ENCODE assay signal across 27 mouse cellular contexts in genomic region chr12:98863436-98863835, GRCm38 (mm10). TPM values are rescaled to one million over a fixed set of nuclear protein-coding genes. Genes with fewer than 3 reads are reported as not detected.
"Had no signal": no experiment of that assay in that cellular context is flagged by ENCODE, and none has a peak within 500 bp of the region (broad histone marks: within the 10 kb centered on the region; RNA-seq: fewer than 3 reads in every experiment).

No protein-coding gene starts in this region.

- H3K9ac ChIP-seq: embryonic facial prominence, embryonic 12.5 days; embryonic facial prominence, embryonic 13.5 days; embryonic facial prominence, embryonic 15.5 days; forebrain, embryonic 12.5 days; forebrain, embryonic 13.5 days; forebrain, embryonic 15.5 days; forebrain, postnatal 0 days had no signal

- H3K9me3 ChIP-seq: embryonic facial prominence, embryonic 10.5 days; embryonic facial prominence, embryonic 12.5 days; embryonic facial prominence, embryonic 13.5 days; embryonic facial prominence, embryonic 15.5 days; forebrain, embryonic 12.5 days; forebrain, embryonic 13.5 days; forebrain, embryonic 15.5 days; heart, embryonic 10.5 days had no signal

- H3K36me3 ChIP-seq: embryonic facial prominence, embryonic 12.5 days; embryonic facial prominence, embryonic 13.5 days; embryonic facial prominence, embryonic 15.5 days had no signal

- ATAC-seq: forebrain, embryonic 13.5 days; forebrain, embryonic 15.5 days; forebrain, embryonic 16.5 days; forebrain, postnatal 0 days had no signal

- DNase-seq: cerebellum, adult 8-10 months; cerebellum, adult 9-10 months; cerebellum, adult 9-11 months; cerebellum, postnatal 10 days; cerebellum, postnatal 14 days; cerebellum, postnatal 25 days; cerebellum, postnatal 36 days; embryo, embryonic 11 days; forebrain, postnatal 0 days; gastrocnemius, adult 2 months; gastrocnemius, postnatal 10 days; gastrocnemius, postnatal 14 days; gastrocnemius, postnatal 25 days; gastrocnemius, postnatal 36 days; heart, adult 18-20 months; heart, adult 2 months had no signal

- H3K4me2 ChIP-seq: embryonic facial prominence, embryonic 12.5 days; embryonic facial prominence, embryonic 13.5 days; embryonic facial prominence, embryonic 15.5 days; forebrain, embryonic 12.5 days; forebrain, embryonic 13.5 days; forebrain, embryonic 15.5 days had no signal

- H3K4me3 ChIP-seq: embryonic facial prominence, embryonic 10.5 days; embryonic facial prominence, embryonic 12.5 days; embryonic facial prominence, embryonic 13.5 days; embryonic facial prominence, embryonic 15.5 days; erythroblast, embryonic 14.5 days; forebrain, embryonic 10.5 days; forebrain, embryonic 12.5 days; forebrain, embryonic 13.5 days; forebrain, embryonic 15.5 days; gastrocnemius, adult 2 months; heart, adult 2 months; heart, embryonic 10.5 days had no signal

- H3K27me3 ChIP-seq: embryonic facial prominence, embryonic 12.5 days; embryonic facial prominence, embryonic 13.5 days; embryonic facial prominence, embryonic 15.5 days; forebrain, embryonic 12.5 days; forebrain, embryonic 13.5 days; forebrain, embryonic 15.5 days had no signal

- H3K27ac ChIP-seq: embryonic facial prominence, embryonic 10.5 days; embryonic facial prominence, embryonic 12.5 days; embryonic facial prominence, embryonic 13.5 days; embryonic facial prominence, embryonic 15.5 days; forebrain, embryonic 10.5 days; forebrain, embryonic 12.5 days; forebrain, embryonic 13.5 days; forebrain, embryonic 15.5 days; gastrocnemius, adult 2 months; heart, adult 2 months; heart, embryonic 10.5 days had no signal

- H3K4me1 ChIP-seq: embryonic facial prominence, embryonic 10.5 days; embryonic facial prominence, embryonic 12.5 days; embryonic facial prominence, embryonic 13.5 days; embryonic facial prominence, embryonic 15.5 days; forebrain, embryonic 10.5 days; forebrain, embryonic 12.5 days; forebrain, embryonic 13.5 days; forebrain, embryonic 15.5 days; heart, embryonic 10.5 days had no signal

RNA-seq across cellular contexts. Expression of gene Ttc8, which starts 56.9 kb away (rescaled TPM):
- polyA plus RNA-seq: erythroblast, embryonic 14.5 days had no signal
